Mouse (Mus musculus) inflammation-experienced regulatory T-cells, adult 16 weeks (primary cell): ENCODE data around the gene Dnmt3c. TPM values are rescaled to one million over a fixed set of nuclear protein-coding genes. Genes with fewer than 3 reads are reported as not detected.

Source experiments
- polyA plus RNA-seq: library from polyadenylated mRNA; unstranded; fragments of 100-300 nt; shearing (Covaris generic); gene quantifications from one replicate; pipeline ENCODE4 v1.2.1, GENCODE M21; 2017

Dnmt3c gene
- not detected for polyA plus RNA-seq

DNA sequence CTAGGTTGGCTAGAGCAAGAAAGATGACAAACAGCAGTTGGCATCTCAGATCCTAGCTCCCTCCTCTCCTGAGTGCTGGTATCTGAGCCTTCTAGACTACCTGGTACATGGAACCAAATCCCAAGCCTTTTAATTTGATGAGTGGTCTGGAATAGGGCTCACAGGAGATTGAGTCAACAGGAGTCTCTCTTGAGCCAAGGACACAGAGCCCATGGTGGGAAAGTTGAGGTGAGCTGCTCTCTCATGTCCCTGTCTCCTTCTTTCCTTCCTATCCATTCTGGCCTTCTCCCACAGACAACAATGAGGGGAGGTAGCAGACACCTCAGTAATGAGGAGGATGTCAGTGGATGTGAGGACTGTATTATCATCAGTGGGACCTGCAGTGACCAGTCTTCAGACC is at the start of gene Dnmt3c:
TSS of gene Dnmt3c (plus strand) at position 301 of the 400 bp plus-strand sequence.

GRCm38 (mm10) chr2:153649298-153650013 is 47.0 kb upstream of the Dnmt3c start, which contains the start of gene Dnmt3b:
Dnmt3b (plus strand) TSS chr2:153649450.

GRCm38 (mm10) chr2:153740500-153741436 is 44.3 kb downstream of the Dnmt3c start, which contains the start of gene Mapre1:
Mapre1 (plus strand) TSS chr2:153741274.

Other genes with a start within 250 kb of the Dnmt3c start
- not detected for gene 4930404H24Rik, start 203.9 kb upstream of the Dnmt3c start, polyA plus RNA-seq
- 6.3 TPM for gene Nol4l, start 166.7 kb upstream of the Dnmt3c start, polyA plus RNA-seq
- 146 TPM for gene Commd7, start 63.9 kb upstream of the Dnmt3c start, polyA plus RNA-seq
- gene Dnmt3b, start 47.2 kb upstream of the Dnmt3c start, polyA plus RNA-seq, result 4.5 TPM
- 207 TPM for gene Mapre1, start 44.6 kb downstream of the Dnmt3c start, polyA plus RNA-seq
- 0.21 TPM for gene Efcab8, start 83.3 kb downstream of the Dnmt3c start, polyA plus RNA-seq
- gene Sun5, start 174.4 kb downstream of the Dnmt3c start, polyA plus RNA-seq, result not detected
- not detected for gene Bpifb2, start 178.4 kb downstream of the Dnmt3c start, polyA plus RNA-seq
- not detected for gene Bpifb6, start 203.7 kb downstream of the Dnmt3c start, polyA plus RNA-seq
- not detected for gene Bpifb3, start 221.6 kb downstream of the Dnmt3c start, polyA plus RNA-seq
- not detected for gene Bpifb4, start 241.6 kb downstream of the Dnmt3c start, polyA plus RNA-seq